Mouse (Mus musculus) thymus, postnatal 4 days (tissue): ENCODE data around the gene Rnf145.

ENCODE experiments used
- DNase-seq: peaks from one replicate; pipeline ENCODE4 v3.0.0; 2021

The Rnf145 gene

DNA sequence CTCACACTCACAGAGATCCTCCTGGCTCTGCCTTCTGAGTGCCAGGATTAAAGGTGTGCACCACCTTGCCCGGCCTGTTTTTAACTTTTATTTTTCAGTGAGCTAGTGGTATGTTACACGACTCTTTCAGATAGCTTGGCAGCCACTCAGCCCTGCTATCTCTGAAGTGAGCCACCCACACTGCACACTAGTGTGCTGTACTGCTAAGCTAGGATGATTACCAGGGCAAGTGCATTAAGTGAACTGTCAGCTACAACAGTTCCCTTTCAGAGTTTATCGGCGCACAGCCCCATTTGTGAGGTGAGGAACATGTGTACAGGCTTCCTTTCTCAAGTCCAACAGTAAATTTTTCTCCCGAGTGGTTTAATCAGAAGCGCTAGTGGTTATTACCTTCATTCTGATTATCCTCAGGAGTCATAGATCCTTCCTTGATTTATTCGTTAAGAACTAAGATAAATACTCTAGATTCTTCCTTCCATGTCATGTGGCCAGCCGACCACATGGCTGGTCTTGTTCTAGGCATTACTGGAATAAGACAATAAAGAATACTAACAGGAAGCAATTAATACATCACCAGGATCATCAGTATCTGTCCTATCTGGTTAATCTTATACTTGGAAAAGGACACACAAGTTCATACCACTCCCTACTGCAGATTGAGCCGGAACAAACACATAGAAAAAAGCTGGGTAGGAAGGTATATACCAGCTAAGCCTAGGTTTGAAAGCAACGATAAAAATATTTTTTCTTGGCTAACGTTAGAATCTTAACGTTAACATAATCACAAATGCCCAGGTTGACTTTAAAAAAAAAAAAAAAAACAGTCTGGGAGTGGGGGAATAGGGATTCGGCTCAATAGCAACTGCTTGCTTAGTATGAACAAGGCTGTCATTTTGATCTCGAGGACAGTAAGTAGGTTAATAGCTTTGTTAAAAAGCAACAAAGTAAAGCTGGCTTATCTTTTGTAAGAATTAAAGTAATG lies 6.4 kb upstream of the Rnf145 start:
- no peak for DNase-seq

DNA sequence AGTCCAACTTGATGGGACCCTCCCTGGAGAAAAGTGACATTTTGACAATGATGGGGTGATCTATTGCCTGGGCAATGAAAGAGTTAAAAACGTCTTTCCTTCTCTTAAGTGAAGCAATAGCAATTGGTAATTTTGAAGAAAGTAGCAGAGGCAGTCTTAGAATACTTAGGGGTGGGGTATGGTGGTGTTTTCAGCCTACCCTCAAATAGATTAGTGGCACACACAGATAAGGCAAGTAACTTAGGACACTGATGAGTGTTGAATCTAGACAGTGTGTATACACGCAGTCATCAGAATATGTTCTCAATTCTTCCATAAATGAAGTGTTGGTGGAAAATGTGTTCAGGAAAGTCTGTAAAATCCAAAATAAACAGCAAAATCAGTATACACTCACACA lies 5.7 kb upstream of the Rnf145 start:
- DNase-seq = no peak

- DNase-seq = no peak
Observed at GRCm38 (mm10) chr11:44514666-44515065, 4.1 kb upstream of the Rnf145 start.

DNA sequence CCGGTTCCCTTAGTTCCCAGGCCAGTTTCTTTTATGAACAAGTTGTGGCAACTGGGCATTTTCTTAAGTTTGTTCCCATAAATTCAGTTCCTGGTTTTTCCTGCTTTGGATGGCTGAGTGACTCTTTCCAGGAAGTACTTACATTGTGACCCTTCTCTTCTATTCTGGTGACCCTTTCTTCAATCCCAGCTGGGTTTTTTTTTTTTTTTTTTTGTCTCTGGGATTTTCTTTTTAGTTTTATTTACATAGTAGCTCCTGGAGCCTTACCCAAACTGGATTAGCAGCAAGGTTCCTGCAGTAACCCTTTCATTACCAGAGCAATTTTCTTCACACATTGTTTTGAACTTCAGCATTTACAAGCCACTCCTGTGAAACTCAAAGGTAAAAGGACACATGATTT lies 2.4 kb upstream of the Rnf145 start:
- no peak for DNase-seq

DNA sequence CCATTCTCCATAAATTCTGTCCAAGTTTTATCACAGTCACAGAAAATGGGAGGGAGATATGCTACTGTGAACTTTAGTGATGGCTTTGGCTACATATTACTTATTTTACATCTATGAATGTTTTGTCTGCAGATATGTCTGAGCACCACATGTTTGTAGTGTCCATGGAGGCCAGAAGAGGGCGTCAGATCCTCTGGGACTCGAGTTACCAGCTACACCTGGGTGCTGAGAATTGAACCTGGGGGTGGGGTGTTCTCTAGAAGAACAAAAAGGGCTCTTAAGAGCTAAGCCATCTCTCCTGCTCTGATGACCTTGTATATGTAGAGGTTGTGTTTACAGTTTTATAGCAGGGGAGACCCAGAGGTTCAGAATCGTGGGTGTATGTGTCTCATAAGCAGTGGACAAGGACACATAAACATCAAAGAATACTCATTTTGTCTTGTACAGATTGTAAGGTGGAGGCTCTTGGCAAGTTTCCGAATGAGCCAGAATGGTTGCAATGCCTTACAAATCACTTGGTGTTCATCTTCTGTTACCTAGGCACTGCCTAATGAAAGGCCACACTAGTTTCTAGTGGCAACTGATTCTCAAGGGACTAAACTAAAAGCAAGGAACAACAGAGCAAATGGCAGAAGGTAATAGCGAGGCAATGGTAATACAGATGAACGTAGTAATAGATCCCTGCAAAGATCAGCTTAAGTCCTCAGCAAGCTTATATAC lies 1.0 kb upstream of the Rnf145 start:
- DNase-seq = no peak

- DNase-seq = peak; percentile 76
Observed at GRCm38 (mm10) chr11:44519096-44519949, 559 bp downstream of the Rnf145 start.

DNA sequence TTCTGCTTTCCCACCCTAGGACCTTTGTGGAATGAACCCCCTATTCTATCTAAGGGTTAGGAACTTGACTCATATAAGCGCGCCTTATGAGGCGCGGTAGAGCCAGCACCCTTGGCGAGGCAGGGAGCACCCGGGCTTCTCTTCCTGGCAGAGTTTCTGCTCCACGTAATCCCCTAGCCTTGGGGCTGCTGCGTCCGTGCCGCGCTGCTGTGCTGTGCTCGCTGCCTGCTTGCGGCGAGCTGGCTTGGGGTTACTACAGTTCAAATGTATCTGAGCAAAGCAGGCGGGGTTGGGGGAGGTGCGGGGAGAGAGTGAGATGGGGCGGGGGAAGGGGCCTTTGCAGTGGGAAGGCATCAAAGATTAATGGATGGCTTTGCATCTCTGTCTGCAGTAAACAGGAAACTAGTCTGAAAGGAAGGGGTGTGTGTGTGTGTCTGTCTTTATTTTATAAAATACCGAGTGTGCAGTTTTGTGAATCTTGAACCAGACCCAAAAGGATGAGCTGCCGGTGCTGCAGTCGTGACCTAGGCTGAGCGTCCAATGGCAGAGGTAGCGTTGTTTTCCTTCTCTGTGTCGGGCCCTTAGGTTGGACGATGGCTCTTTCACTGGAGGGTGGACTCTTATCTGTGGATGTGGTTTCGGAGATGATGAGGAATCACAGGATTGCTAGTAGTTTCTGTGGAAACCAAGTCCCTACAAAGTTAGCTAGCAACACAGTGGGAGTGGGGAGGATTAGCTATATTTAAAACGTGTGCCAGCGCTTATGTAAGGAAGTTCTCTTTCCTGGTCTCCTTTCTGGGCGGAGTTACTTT lies 1.4 kb downstream of the Rnf145 start:
- peak; percentile 91 for DNase-seq

GRCm38 (mm10) chr11:44522594-44522993 lies 3.8 kb downstream of the Rnf145 start:
- DNase-seq = no peak

- DNase-seq = peak; percentile 59
Observed at GRCm38 (mm10) chr11:44525765-44526164, 7.0 kb downstream of the Rnf145 start.

DNA sequence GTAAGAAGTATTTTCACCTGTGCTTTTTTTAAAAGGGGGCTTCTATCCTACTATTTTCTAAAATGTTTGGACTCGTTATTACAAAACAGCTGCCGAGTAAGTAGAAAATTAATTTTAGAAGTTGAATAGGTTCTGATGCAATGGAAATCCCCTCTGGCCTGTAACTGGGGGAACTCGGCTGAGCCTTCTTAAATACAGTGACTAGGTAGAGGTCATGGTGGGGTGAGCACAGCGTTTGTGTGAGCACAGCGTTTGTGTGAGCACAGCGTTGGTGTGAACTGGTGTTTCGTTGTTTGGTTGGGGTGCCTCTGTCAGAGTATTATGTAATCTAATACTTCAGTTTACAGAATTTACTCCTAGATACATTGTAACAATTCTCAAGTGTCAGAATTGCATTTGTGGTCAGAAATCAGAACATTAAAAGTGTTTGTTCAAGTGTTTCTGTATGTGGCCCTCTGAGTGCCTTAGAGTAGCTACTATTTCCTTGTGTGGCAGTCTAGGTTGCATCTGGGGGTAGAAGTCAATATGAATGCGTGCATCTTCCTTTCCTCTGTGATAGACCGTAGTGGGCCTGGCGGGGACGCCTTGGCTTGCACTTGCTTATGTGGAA lies 8.0 kb downstream of the Rnf145 start:
- DNase-seq = no peak

GRCm38 (mm10) chr11:44528560-44529199 lies 9.9 kb downstream of the Rnf145 start:
- no peak for DNase-seq

GRCm38 (mm10) chr11:44529200-44529599 lies 10.4 kb downstream of the Rnf145 start:
- DNase-seq = peak; percentile 57

DNA sequence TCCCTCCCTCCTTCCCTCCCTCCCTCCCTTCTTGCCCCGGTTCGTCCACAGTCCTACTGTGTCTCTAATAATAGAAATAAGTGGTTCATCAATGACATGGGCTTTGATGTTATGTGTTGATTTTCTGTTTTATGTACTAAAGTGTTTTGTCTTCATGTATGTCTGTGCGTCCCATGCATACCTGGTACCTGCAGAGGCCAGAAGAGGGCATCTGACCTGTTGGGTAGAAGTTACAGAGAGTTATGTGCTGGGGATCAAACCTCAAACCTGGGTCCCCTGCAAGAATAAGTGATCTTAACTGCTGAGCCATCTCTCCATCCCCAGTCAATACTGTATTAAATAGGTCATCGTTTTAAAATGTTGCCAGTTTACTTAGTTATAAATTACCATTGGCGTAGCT lies 11.0 kb downstream of the Rnf145 start:
- no peak for DNase-seq

DNA sequence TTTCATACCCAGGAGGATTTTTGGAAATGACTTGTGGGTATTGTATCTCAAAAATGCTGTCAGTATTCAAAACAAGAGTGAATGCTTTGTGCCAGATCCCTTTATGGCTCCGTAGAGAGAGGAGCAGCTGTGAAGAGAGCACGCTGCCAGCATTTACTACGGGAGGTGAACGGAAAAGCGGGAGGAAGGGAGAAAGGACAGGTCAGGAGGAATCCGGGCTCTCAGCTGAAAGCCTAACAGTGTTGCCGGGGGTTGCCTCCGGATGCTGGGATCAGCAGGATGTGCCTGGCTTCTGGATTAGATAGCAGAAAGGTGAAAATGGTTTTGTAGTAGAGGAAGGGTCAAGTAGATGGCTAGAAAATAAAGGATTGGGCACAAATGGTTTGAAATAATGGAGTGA lies 11.6 kb downstream of the Rnf145 start:
- no peak for DNase-seq

DNA sequence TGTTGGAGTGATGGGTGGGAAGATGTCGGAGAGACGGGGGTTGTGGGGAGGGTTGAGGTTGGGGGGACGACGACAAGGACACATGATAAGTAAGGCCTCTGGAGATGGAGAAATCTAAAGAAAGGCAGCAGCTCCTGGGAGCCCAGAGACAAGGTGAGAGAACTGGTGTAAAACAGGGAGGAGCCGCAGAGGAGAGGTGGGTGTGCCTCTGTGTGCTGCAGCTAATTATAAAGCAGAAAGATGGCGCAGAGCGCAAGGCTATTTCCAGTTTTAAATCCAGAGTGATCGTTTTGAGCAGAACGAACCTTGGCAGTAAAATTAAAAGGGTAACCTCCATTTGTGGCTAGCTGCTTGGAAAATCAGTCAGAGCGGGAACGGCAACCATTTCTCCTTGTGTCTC lies 12.1 kb downstream of the Rnf145 start:
- no peak for DNase-seq

DNA sequence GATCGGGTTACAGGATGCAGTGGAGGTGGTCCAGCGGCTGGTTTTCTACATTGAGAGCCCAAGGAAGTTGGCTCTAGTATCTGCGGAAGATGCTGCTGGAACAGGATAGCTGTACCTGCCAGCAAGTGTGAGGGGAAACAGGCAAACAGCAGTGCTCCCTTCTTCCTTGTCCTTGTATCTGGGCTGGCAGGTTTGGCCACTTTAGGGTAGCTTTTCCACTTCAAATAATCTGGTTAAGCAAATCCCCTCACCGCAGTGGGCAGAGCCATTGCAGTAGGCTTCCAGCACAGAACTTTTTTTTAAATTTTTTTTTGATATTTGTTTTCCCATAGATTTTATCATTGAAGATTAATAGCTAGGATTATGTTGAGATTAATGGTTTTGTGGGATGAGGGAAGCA lies 12.9 kb downstream of the Rnf145 start:
- DNase-seq = no peak

- no peak for DNase-seq
Observed at GRCm38 (mm10) chr11:44532846-44533781, 14.3 kb downstream of the Rnf145 start.

DNA sequence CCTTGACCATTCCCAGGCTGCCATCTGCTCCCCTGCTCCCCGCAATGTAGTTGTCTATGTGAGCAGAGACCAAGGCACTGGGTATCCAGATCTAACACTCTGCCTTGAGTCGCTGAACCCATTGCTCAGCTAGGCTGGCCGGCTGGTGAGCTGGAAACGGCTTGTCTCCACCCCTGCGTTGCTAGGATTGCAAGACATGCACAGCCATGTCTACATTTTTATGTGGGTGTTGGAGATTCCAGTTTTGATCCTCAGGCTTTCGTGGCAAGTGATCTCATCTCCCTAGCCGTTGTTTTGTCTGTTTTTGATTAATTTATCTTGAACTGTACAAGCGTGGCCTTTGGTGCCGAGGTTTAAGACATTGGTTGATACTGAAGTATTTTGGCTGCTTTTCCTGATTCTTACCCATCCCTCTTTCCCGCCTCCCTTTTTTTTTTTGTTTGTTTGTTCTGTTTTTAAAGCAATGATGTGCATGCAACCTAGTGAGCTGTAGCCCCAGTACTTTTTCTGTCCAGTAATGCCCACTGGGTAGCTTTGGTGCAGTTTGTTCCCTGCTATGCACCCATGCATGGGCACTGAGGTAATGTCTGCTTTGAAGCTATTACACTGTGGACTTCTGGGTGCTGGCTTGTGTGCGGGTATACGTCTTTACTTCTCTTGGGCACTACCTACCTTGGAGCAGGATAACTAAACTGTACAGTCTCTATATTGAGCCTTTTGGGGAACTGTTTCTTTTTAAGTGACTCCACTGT lies 16.4 kb downstream of the Rnf145 start:
- no peak for DNase-seq

DNA sequence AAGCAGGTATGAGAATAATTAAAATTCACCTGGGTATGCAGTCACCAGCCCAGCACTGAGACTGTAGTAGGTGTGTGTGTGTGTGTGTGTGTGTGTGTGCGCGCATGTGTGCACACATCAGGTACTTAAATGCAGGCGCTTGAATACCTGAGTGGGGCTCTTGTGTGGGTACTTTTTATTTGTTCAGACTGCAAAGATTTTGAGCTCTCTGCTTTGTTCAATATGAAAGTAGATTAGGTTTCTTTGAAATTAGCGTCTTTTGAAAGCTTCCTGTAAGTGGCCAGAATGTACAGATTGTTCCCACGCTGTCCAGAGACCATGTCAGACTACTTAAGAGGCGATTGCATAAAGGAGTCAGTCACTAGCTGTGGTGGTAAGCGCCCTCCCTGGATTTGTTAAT lies 18.6 kb downstream of the Rnf145 start:
- DNase-seq = no peak
